Mouse (Mus musculus): ENCODE data around the gene Gm45808. TPM values are rescaled to one million over a fixed set of nuclear protein-coding genes. Genes with fewer than 3 reads are reported as not detected.
A peak's percentile ranks its signal among the peaks of the same experiment; 100 is the strongest.
"Not testable (repeated sequence)": the region's sequence is repeated elsewhere in the genome, so short reads cannot be mapped to it uniquely, and the experiment has no call there.

The Gm45808 gene
- total and polyA plus RNA-seq, 2 experiments from 2014 or later, result not detected

GRCm38 (mm10) chr7:45465549-45465948 is 21.1 kb downstream of the Gm45808 start:
- H3K4me2 ChIP-seq (ENCODE audit: low read depth, low read length), result peak overlapping the region; percentile 93
- peak overlapping the region; percentile 69 for H3K4me3 ChIP-seq (ENCODE audit: low read length)
- H3K36me3 ChIP-seq (ENCODE audit: insufficient read depth, low read length), result peaks cover 13% of the 10 kb centered on the region
- ATAC-seq (no peak), DNase-seq (ENCODE audit: low spot score) (no peak)
- peak overlapping the region; percentile 76; the same call in 1 of the 2 replicates for H3K27ac ChIP-seq
- H3K9me3 ChIP-seq (ENCODE audit: low read length), result no peaks in the 10 kb centered on the region
- peaks cover 11% of the 10 kb centered on the region for H3K4me1 ChIP-seq (ENCODE audit: insufficient read depth, low read length)
- peak overlapping the region; percentile 81 for H3K9ac ChIP-seq (replicated peaks; ENCODE audit: low read length)
- H3K27me3 ChIP-seq (ENCODE audit: insufficient read depth, low read length), result no peaks in the 10 kb centered on the region
- 0 out of 2 replicates have a peak, but pooled peaks have one; percentile 12 for TF ChIP-seq CTCF (IDR thresholded peaks at IDR 0.05; ENCODE audit: low read depth)
- WGBS, result 74% methylated on average over 9 of the region's 9 CpGs

- Histone ChIP-seq H3K27me3 (ENCODE audit: insufficient read depth, low read length) (no peaks in the 10 kb centered on the region), H3K36me3 (ENCODE audit: insufficient read depth, low read length) (peaks cover 13% of the 10 kb centered on the region), H3K4me1 (ENCODE audit: insufficient read depth, low read length) (peaks cover 15% of the 10 kb centered on the region), H3K9me3 (ENCODE audit: low read length) (no peaks in the 10 kb centered on the region), H3K4me2 (ENCODE audit: low read depth, low read length) (no peak overlapping the region), H3K4me3 (ENCODE audit: low read length) (no peak overlapping the region), H3K27ac (no peak overlapping the region), H3K9ac (replicated peaks; ENCODE audit: low read length) (peak overlapping the region; percentile 81; the same call in 1 of the 2 replicates)
- ATAC-seq, result no peak
- DNase-seq (ENCODE audit: low spot score), result no peak
- TF ChIP-seq CTCF (IDR thresholded peaks at IDR 0.05; ENCODE audit: low read depth), result no peak
- 94% methylated on average over 12 of the region's 12 CpGs for WGBS
Observed at GRCm38 (mm10) chr7:45465112-45465511, 21.5 kb downstream of the Gm45808 start.

- no peak for DNase-seq (ENCODE audit: low spot score)
- 95% methylated on average over 7 of the region's 7 CpGs for WGBS
- Histone ChIP-seq H3K36me3 (ENCODE audit: insufficient read depth, low read length) (peaks cover 13% of the 10 kb centered on the region), H3K9me3 (ENCODE audit: low read length) (no peaks in the 10 kb centered on the region), H3K27ac (no peak overlapping the region), H3K27me3 (ENCODE audit: insufficient read depth, low read length) (no peaks in the 10 kb centered on the region), H3K4me3 (ENCODE audit: low read length) (no peak overlapping the region), H3K9ac (replicated peaks; ENCODE audit: low read length) (no peak overlapping the region), H3K4me1 (ENCODE audit: insufficient read depth, low read length) (peaks cover 17% of the 10 kb centered on the region), H3K4me2 (ENCODE audit: low read depth, low read length) (no peak overlapping the region)
- TF ChIP-seq CTCF (IDR thresholded peaks at IDR 0.05; ENCODE audit: low read depth), result no peak
- ATAC-seq, result no peak
Observed at GRCm38 (mm10) chr7:45463987-45464778, 22.4 kb downstream of the Gm45808 start.

- not testable (repeated sequence) for H3K4me2 ChIP-seq (ENCODE audit: low read depth, low read length); H3K4me3 ChIP-seq (ENCODE audit: low read length); H3K27ac ChIP-seq; H3K9me3 ChIP-seq (ENCODE audit: low read length); H3K27me3 ChIP-seq (ENCODE audit: insufficient read depth, low read length); ATAC-seq; H3K9ac ChIP-seq (replicated peaks; ENCODE audit: low read length); DNase-seq (ENCODE audit: low spot score)
- TF ChIP-seq CTCF (IDR thresholded peaks at IDR 0.05; ENCODE audit: low read depth), result peak; percentile 35; the same call in 1 of the 2 replicates
- 80% methylated on average over 4 of the region's 4 CpGs for WGBS
- peaks cover 13% of the 10 kb centered on the region for H3K36me3 ChIP-seq (ENCODE audit: insufficient read depth, low read length)
- H3K4me1 ChIP-seq (ENCODE audit: insufficient read depth, low read length), result peaks cover 17% of the 10 kb centered on the region
Observed at GRCm38 (mm10) chr7:45462868-45463267, 23.7 kb downstream of the Gm45808 start.

GRCm38 (mm10) chr7:45462325-45462724 is 24.3 kb downstream of the Gm45808 start:
- ATAC-seq (no peak), DNase-seq (ENCODE audit: low spot score) (no peak)
- no peaks in the 10 kb centered on the region for H3K27me3 ChIP-seq (ENCODE audit: insufficient read depth, low read length)
- no peak overlapping the region for H3K4me2 ChIP-seq (ENCODE audit: low read depth, low read length)
- H3K9ac ChIP-seq (replicated peaks; ENCODE audit: low read length), result no peak overlapping the region
- peaks cover 21% of the 10 kb centered on the region for H3K4me1 ChIP-seq (ENCODE audit: insufficient read depth, low read length)
- peaks cover 13% of the 10 kb centered on the region for H3K36me3 ChIP-seq (ENCODE audit: insufficient read depth, low read length)
- H3K27ac ChIP-seq, result no peak overlapping the region
- no peak overlapping the region for H3K4me3 ChIP-seq (ENCODE audit: low read length)
- no peak for TF ChIP-seq CTCF (IDR thresholded peaks at IDR 0.05; ENCODE audit: low read depth)
- 87% methylated on average over 4 of the region's 4 CpGs for WGBS
- H3K9me3 ChIP-seq (ENCODE audit: low read length), result no peaks in the 10 kb centered on the region

- Histone ChIP-seq H3K36me3 (ENCODE audit: insufficient read depth, low read length) (peaks cover 13% of the 10 kb centered on the region), H3K4me3 (ENCODE audit: low read length) (no peak overlapping the region), H3K9ac (replicated peaks; ENCODE audit: low read length) (no peak overlapping the region), H3K27me3 (ENCODE audit: insufficient read depth, low read length) (no peaks in the 10 kb centered on the region), H3K4me2 (ENCODE audit: low read depth, low read length) (no peak overlapping the region), H3K9me3 (ENCODE audit: low read length) (no peaks in the 10 kb centered on the region), H3K27ac (peak overlapping the region; percentile 38; the same call in 1 of the 2 replicates), H3K4me1 (ENCODE audit: insufficient read depth, low read length) (peaks cover 26% of the 10 kb centered on the region)
- ATAC-seq (no peak), DNase-seq (ENCODE audit: low spot score) (no peak)
- TF ChIP-seq CTCF (IDR thresholded peaks at IDR 0.05; ENCODE audit: low read depth), result no peak
- WGBS, result 86% methylated on average over 4 of the region's 4 CpGs
Observed at GRCm38 (mm10) chr7:45461781-45462180, 24.8 kb downstream of the Gm45808 start.

- H3K36me3 ChIP-seq (ENCODE audit: insufficient read depth, low read length), result peaks cover 13% of the 10 kb centered on the region
- H3K27ac ChIP-seq, result peak overlapping the region; percentile 87
- ATAC-seq, result no peak
- no peak overlapping the region for H3K4me3 ChIP-seq (ENCODE audit: low read length)
- peaks cover 27% of the 10 kb centered on the region for H3K4me1 ChIP-seq (ENCODE audit: insufficient read depth, low read length)
- no peaks in the 10 kb centered on the region for H3K9me3 ChIP-seq (ENCODE audit: low read length)
- no peaks in the 10 kb centered on the region for H3K27me3 ChIP-seq (ENCODE audit: insufficient read depth, low read length)
- no peak overlapping the region for H3K4me2 ChIP-seq (ENCODE audit: low read depth, low read length)
- peak; percentile 14 for DNase-seq (ENCODE audit: low spot score)
- H3K9ac ChIP-seq (replicated peaks; ENCODE audit: low read length), result no peak overlapping the region
- WGBS, result 55% methylated on average over 4 of the region's 5 CpGs
- TF ChIP-seq CTCF (IDR thresholded peaks at IDR 0.05; ENCODE audit: low read depth), result no peak
Observed at GRCm38 (mm10) chr7:45461326-45461725, 25.3 kb downstream of the Gm45808 start.

All from hindbrain, postnatal 0 days (tissue).